Mouse (Mus musculus) olfactory bulb, adult 2 months (tissue): ENCODE measurements around the gene Ube2l3.

ENCODE experiments used
- CTCF ChIP-seq: fragments of 200-500 bp; IDR thresholded peaks from 2 replicates; pipeline ENCODE4 v1.5.1; 2012; ENCODE audit warnings: low read depth, mild to moderate bottlenecking, low read length, moderate library complexity; ENCODE audit not compliant: insufficient read depth
- POLR2A ChIP-seq: fragments of 200-500 bp; IDR thresholded peaks from 2 replicates; pipeline ENCODE4 v1.6.1; 2012; ENCODE audit warnings: mild to moderate bottlenecking, low read depth, low read length, moderate library complexity; ENCODE audit not compliant: insufficient read depth

GRCm38 (mm10) chr16:17225584-17225983 is 23.1 kb upstream of the Ube2l3 start:
- TF ChIP-seq CTCF (no peak), POLR2A (no peak)
